Comparison of ENCODE assay signal across 12 mouse cellular contexts in genomic region chr16:77444647-77445046, GRCm38 (mm10).
DNase-seq lines count a peak whose midpoint lies in the region; ATAC-seq and TF ChIP-seq lines count a peak whose summit lies in the region.
"Had no signal": no experiment of that assay in that cellular context is flagged by ENCODE, and none has a peak within 500 bp of the region (broad histone marks: within the 10 kb centered on the region; RNA-seq: fewer than 3 reads in every experiment).

No protein-coding gene starts in this region.

- H3K4me2 ChIP-seq in hindbrain, embryonic 13.5 days, result no peak overlapping the region
- H3K4me2 ChIP-seq in hindbrain, postnatal 0 days (ENCODE audit: low read depth, low read length), result no peak overlapping the region
- H3K4me2 ChIP-seq in midbrain, embryonic 13.5 days (replicated peaks), result no peak overlapping the region
- no peak overlapping the region for H3K4me2 ChIP-seq in midbrain, embryonic 16.5 days (ENCODE audit: low read length)
- no peak overlapping the region for H3K4me2 ChIP-seq in neural tube, embryonic 15.5 days
- H3K4me2 ChIP-seq: embryonic facial prominence, embryonic 13.5 days; heart, embryonic 12.5 days had no signal

- H3K27ac ChIP-seq in hindbrain, embryonic 13.5 days, result peak overlapping the region; percentile 44
- H3K27ac ChIP-seq in hindbrain, postnatal 0 days, result no peak overlapping the region
- H3K27ac ChIP-seq in midbrain, embryonic 13.5 days, result peak overlapping the region; percentile 56; the same call in 1 of the 2 replicates
- H3K27ac ChIP-seq in midbrain, embryonic 16.5 days (ENCODE audit: low read length), result no peak overlapping the region
- 0 out of 2 replicates have a peak overlapping the region, but pooled peaks have one; percentile 60 for H3K27ac ChIP-seq in neural tube, embryonic 15.5 days (replicated peaks)
- H3K27ac ChIP-seq: embryonic facial prominence, embryonic 13.5 days had no signal

- no peak overlapping the region for H3K4me3 ChIP-seq in hindbrain, embryonic 13.5 days
- H3K4me3 ChIP-seq in hindbrain, postnatal 0 days (ENCODE audit: low read length), result no peak overlapping the region
- H3K4me3 ChIP-seq in midbrain, embryonic 13.5 days (replicated peaks), result no peak overlapping the region
- H3K4me3 ChIP-seq in midbrain, embryonic 16.5 days (ENCODE audit: low read depth, low read length), result no peak overlapping the region
- no peak overlapping the region for H3K4me3 ChIP-seq in neural tube, embryonic 15.5 days (replicated peaks)
- H3K4me3 ChIP-seq: embryonic facial prominence, embryonic 13.5 days; heart, embryonic 12.5 days had no signal

- H3K9ac ChIP-seq in hindbrain, embryonic 13.5 days, result no peak overlapping the region
- H3K9ac ChIP-seq in hindbrain, postnatal 0 days (replicated peaks; ENCODE audit: low read length), result no peak overlapping the region
- no peak overlapping the region for H3K9ac ChIP-seq in midbrain, embryonic 13.5 days (replicated peaks)
- H3K9ac ChIP-seq in midbrain, embryonic 16.5 days (ENCODE audit: low read depth, low read length), result no peak overlapping the region
- H3K9ac ChIP-seq in neural tube, embryonic 15.5 days (replicated peaks), result no peak overlapping the region
- H3K9ac ChIP-seq: embryonic facial prominence, embryonic 13.5 days; heart, embryonic 12.5 days had no signal

- no peaks in the 10 kb centered on the region for H3K9me3 ChIP-seq in hindbrain, embryonic 13.5 days
- H3K9me3 ChIP-seq in hindbrain, postnatal 0 days (ENCODE audit: low read length), result no peaks in the 10 kb centered on the region
- H3K9me3 ChIP-seq in midbrain, embryonic 13.5 days, result no peaks in the 10 kb centered on the region
- H3K9me3 ChIP-seq in midbrain, embryonic 16.5 days (replicated peaks; ENCODE audit: control insufficient read depth, low read length, poor library complexity, severe bottlenecking), result no peaks in the 10 kb centered on the region
- H3K9me3 ChIP-seq in neural tube, embryonic 15.5 days (replicated peaks), result no peaks in the 10 kb centered on the region
- H3K9me3 ChIP-seq: embryonic facial prominence, embryonic 13.5 days; heart, embryonic 12.5 days had no signal

- no peak for DNase-seq in hindbrain, postnatal 0 days (ENCODE audit: low spot score)
- no peak for DNase-seq in cerebellum, postnatal 4 days (ENCODE audit: low spot score in 2 of 2)
- DNase-seq: gastrocnemius, postnatal 10 days had no signal

- peaks cover 3% of the 10 kb centered on the region; the same call in 1 of the 2 replicates for H3K36me3 ChIP-seq in hindbrain, embryonic 13.5 days
- H3K36me3 ChIP-seq in hindbrain, postnatal 0 days (ENCODE audit: insufficient read depth, low read length), result no peaks in the 10 kb centered on the region
- no peaks in the 10 kb centered on the region for H3K36me3 ChIP-seq in midbrain, embryonic 13.5 days
- H3K36me3 ChIP-seq in midbrain, embryonic 16.5 days (ENCODE audit: control insufficient read depth, insufficient read depth, low read length), result no peaks in the 10 kb centered on the region
- no peaks in the 10 kb centered on the region for H3K36me3 ChIP-seq in neural tube, embryonic 15.5 days
- H3K36me3 ChIP-seq: embryonic facial prominence, embryonic 13.5 days; heart, embryonic 12.5 days had no signal

- TF ChIP-seq CTCF in hindbrain, postnatal 0 days (IDR thresholded peaks at IDR 0.05; ENCODE audit: low read depth), result no peak

- H3K4me1 ChIP-seq in hindbrain, embryonic 13.5 days (replicated peaks), result peaks cover 24% of the 10 kb centered on the region
- H3K4me1 ChIP-seq in hindbrain, postnatal 0 days (ENCODE audit: insufficient read depth, low read length), result no peaks in the 10 kb centered on the region; the same call in 1 of the 2 replicates
- peaks cover 36% of the 10 kb centered on the region for H3K4me1 ChIP-seq in midbrain, embryonic 13.5 days (replicated peaks)
- H3K4me1 ChIP-seq in midbrain, embryonic 16.5 days (ENCODE audit: control insufficient read depth, insufficient read depth, low read length), result peaks cover 15% of the 10 kb centered on the region
- H3K4me1 ChIP-seq in neural tube, embryonic 15.5 days, result no peaks in the 10 kb centered on the region
- H3K4me1 ChIP-seq: embryonic facial prominence, embryonic 13.5 days had no signal

- WGBS in hindbrain, embryonic 13.5 days, result 91% methylated on average over 6 of the region's 6 CpGs
- WGBS in hindbrain, postnatal 0 days, result 93% methylated on average over 6 of the region's 6 CpGs
- 94% methylated on average over 6 of the region's 6 CpGs for WGBS in midbrain, embryonic 13.5 days
- WGBS in midbrain, embryonic 16.5 days, result 94% methylated on average over 6 of the region's 6 CpGs
- 78% methylated on average over 6 of the region's 6 CpGs for WGBS in neural tube, embryonic 15.5 days

- ATAC-seq in hindbrain, embryonic 13.5 days (ENCODE audit: low FRiP score), result no peak
- ATAC-seq in hindbrain, postnatal 0 days, result no peak
- no peak for ATAC-seq in midbrain, embryonic 13.5 days
- no peak for ATAC-seq in midbrain, embryonic 16.5 days
- 0 out of 2 replicates have a peak, but pooled peaks have one; percentile 37 for ATAC-seq in megakaryocyte, adult 5-6 weeks (ENCODE audit: poor library complexity, severe bottlenecking)
- no peak; the same call in 1 of the 2 replicates for ATAC-seq in neural tube, embryonic 15.5 days (ENCODE audit: low FRiP score)

- no peaks in the 10 kb centered on the region for H3K27me3 ChIP-seq in hindbrain, embryonic 13.5 days
- H3K27me3 ChIP-seq in hindbrain, postnatal 0 days (ENCODE audit: insufficient read depth, low read length), result no peaks in the 10 kb centered on the region
- H3K27me3 ChIP-seq in midbrain, embryonic 13.5 days, result no peaks in the 10 kb centered on the region
- H3K27me3 ChIP-seq in midbrain, embryonic 16.5 days (ENCODE audit: control insufficient read depth, insufficient read depth, low read depth, low read length), result no peaks in the 10 kb centered on the region
- no peaks in the 10 kb centered on the region for H3K27me3 ChIP-seq in neural tube, embryonic 15.5 days (replicated peaks)
- H3K27me3 ChIP-seq: CH12.LX; embryonic facial prominence, embryonic 13.5 days; heart, embryonic 12.5 days; Patski had no signal

Comparison
In these comparisons a context has a peak if more than half of its experiments do, and no peak if none do; other contexts are left out.
1. H3K27ac ChIP-seq: peak in hindbrain, embryonic 13.5 days (single experiment), midbrain, embryonic 13.5 days (single experiment) and neural tube, embryonic 15.5 days (single experiment); none in hindbrain, postnatal 0 days (single experiment) and midbrain, embryonic 16.5 days (single experiment).